Comparison of ENCODE assay signal across 8 mouse cellular contexts in genomic region chr6:29467583-29468354, GRCm38 (mm10). TPM values are rescaled to one million over a fixed set of nuclear protein-coding genes. Genes with fewer than 3 reads are reported as not detected.
DNase-seq lines count a peak whose midpoint lies in the region; ATAC-seq lines count a peak whose summit lies in the region.

TSS of gene Atp6v1f (plus strand) at chr6:29467718.

- ATAC-seq in hindbrain, embryonic 12.5 days (ENCODE audit: low FRiP score): peak; percentile 94

- peak; percentile 99 for DNase-seq in NIH3T3 (ENCODE audit: low read depth)
- peak; percentile 98 for DNase-seq in cerebellum, postnatal 10 days
- DNase-seq in frontal cortex, postnatal 10 days (ENCODE audit: low spot score in 2 of 2): peak; percentile 85 to 89
- DNase-seq in layer of hippocampus, postnatal 14 days (ENCODE audit: low spot score in 2 of 2): peak; percentile 88 to 95
- DNase-seq in lung, postnatal 14 days: peak; percentile 94
- DNase-seq in retina, adult 2 months (ENCODE audit: low read depth, low spot score): peak; percentile 94
- peak; percentile 92 for DNase-seq in thymus, postnatal 36 days

- under 1% methylated on average over 39 of the region's 39 CpGs for WGBS in hindbrain, embryonic 12.5 days

- peak within 1 kb of the TSS; percentile 64 for H3K9ac ChIP-seq in hindbrain, embryonic 12.5 days

- H3K4me2 ChIP-seq in hindbrain, embryonic 12.5 days (replicated peaks): peak within 1 kb of the TSS; percentile 78

- peaks cover 10% of the 10 kb centered on the region for H3K4me1 ChIP-seq in hindbrain, embryonic 12.5 days

- peak within 1 kb of the TSS; percentile 77 for H3K27ac ChIP-seq in hindbrain, embryonic 12.5 days

- H3K36me3 ChIP-seq in hindbrain, embryonic 12.5 days: peaks cover 21% of the 10 kb centered on the region

- peak within 1 kb of the TSS; percentile 59 for H3K4me3 ChIP-seq in hindbrain, embryonic 12.5 days

- 0 out of 2 replicates have a peak, but pooled peaks cover 2% of the 10 kb centered on the region for H3K27me3 ChIP-seq in hindbrain, embryonic 12.5 days

- H3K9me3 ChIP-seq in hindbrain, embryonic 12.5 days (replicated peaks): no peaks in the 10 kb centered on the region

RNA-seq across cellular contexts. Expression of gene Atp6v1f, which starts in this region (rescaled TPM):
- polyA plus RNA-seq in hindbrain, embryonic 12.5 days (2016; fragmentation: Nextera tagmentation; extraction: Ambion mirVana): 215 and 230 TPM in 2 replicates
- total RNA-seq in layer of hippocampus, postnatal 14 days (2021): 100 to 1,000 TPM; 234 to 240 TPM

Comparison
In these comparisons a context has a peak if more than half of its experiments do, and no peak if none do; other contexts are left out.
1. Peak in every context shown above with its lines: DNase-seq, ATAC-seq, H3K4me3 ChIP-seq and H3K27ac ChIP-seq.